Mouse (Mus musculus): ENCODE measurements at regions not wholly inside any gene's neighbourhood (a gene's known extent, or its start where the extent isn't known, plus 50 kb on each side); places are given as distances from the start of the nearest gene placed in this dataset.

GRCm38 (mm10) chr17:83071746-83072145, 143.3 kb upstream of the Pkdcc start:
- TF ChIP-seq CTCF (conservative IDR thresholded peaks at IDR 0.05) = no peak
- no peak overlapping the region for H3K4me3 ChIP-seq
- no peak for DNase-seq (ENCODE audit: low spot score in 2 of 2)
- H3K27ac ChIP-seq = no peak overlapping the region

- TF ChIP-seq CTCF (conservative IDR thresholded peaks at IDR 0.05) = no peak
- Histone ChIP-seq H3K4me3 (no peak overlapping the region), H3K27ac (no peak overlapping the region)
- DNase-seq (ENCODE audit: low spot score in 2 of 2) = no peak
These were observed 142.9 kb upstream of the Pkdcc start for GRCm38 (mm10) chr17:83072175-83072574.

GRCm38 (mm10) chr17:83074893-83075292, 140.2 kb upstream of the Pkdcc start:
- no peak for TF ChIP-seq CTCF (conservative IDR thresholded peaks at IDR 0.05)
- no peak for DNase-seq (ENCODE audit: low spot score in 2 of 2)
- H3K27ac ChIP-seq = no peak overlapping the region
- no peak overlapping the region for H3K4me3 ChIP-seq

GRCm38 (mm10) chr17:83077737-83078600, 137.1 kb upstream of the Pkdcc start:
- no peak for TF ChIP-seq CTCF (conservative IDR thresholded peaks at IDR 0.05)
- DNase-seq (ENCODE audit: low spot score in 2 of 2) = no peak
- H3K27ac ChIP-seq = no peak overlapping the region
- no peak overlapping the region for H3K4me3 ChIP-seq

- Histone ChIP-seq H3K4me3 (no peak overlapping the region), H3K27ac (0 out of 2 replicates have a peak overlapping the region, but pooled peaks have one; percentile 7)
- TF ChIP-seq CTCF (conservative IDR thresholded peaks at IDR 0.05) = no peak
- DNase-seq (ENCODE audit: low spot score in 2 of 2) = no peak
These were observed 136.3 kb upstream of the Pkdcc start for GRCm38 (mm10) chr17:83078601-83079360.

- Histone ChIP-seq H3K4me3 (no peak overlapping the region), H3K27ac (no peak overlapping the region)
- no peak for TF ChIP-seq CTCF (conservative IDR thresholded peaks at IDR 0.05)
- no peak for DNase-seq (ENCODE audit: low spot score in 2 of 2)
These were observed 135.8 kb upstream of the Pkdcc start for GRCm38 (mm10) chr17:83079361-83079685.

- TF ChIP-seq CTCF (conservative IDR thresholded peaks at IDR 0.05) = no peak
- no peak for DNase-seq (ENCODE audit: low spot score in 2 of 2)
- Histone ChIP-seq H3K27ac (no peak overlapping the region), H3K4me3 (no peak overlapping the region)
These were observed 133.4 kb upstream of the Pkdcc start for GRCm38 (mm10) chr17:83081729-83082128.

- no peak overlapping the region for H3K27ac ChIP-seq
- no peak for TF ChIP-seq CTCF (conservative IDR thresholded peaks at IDR 0.05)
- no peak for DNase-seq (ENCODE audit: low spot score in 2 of 2)
- H3K4me3 ChIP-seq = no peak overlapping the region
These were observed 131.6 kb upstream of the Pkdcc start for GRCm38 (mm10) chr17:83083521-83083920.

- H3K27ac ChIP-seq = no peak overlapping the region
- no peak for DNase-seq (ENCODE audit: low spot score in 2 of 2)
- TF ChIP-seq CTCF (conservative IDR thresholded peaks at IDR 0.05) = no peak
- H3K4me3 ChIP-seq = no peak overlapping the region
These were observed 129.2 kb upstream of the Pkdcc start for GRCm38 (mm10) chr17:83085792-83086475.

GRCm38 (mm10) chr17:83086703-83087102, 128.4 kb upstream of the Pkdcc start:
- no peak overlapping the region for H3K4me3 ChIP-seq
- DNase-seq (ENCODE audit: low spot score in 2 of 2) = no peak
- TF ChIP-seq CTCF (conservative IDR thresholded peaks at IDR 0.05) = peak; percentile 59
- H3K27ac ChIP-seq = no peak overlapping the region

GRCm38 (mm10) chr17:83088471-83088870, 126.6 kb upstream of the Pkdcc start:
- no peak for DNase-seq (ENCODE audit: low spot score in 2 of 2)
- no peak overlapping the region for H3K27ac ChIP-seq
- H3K4me3 ChIP-seq = no peak overlapping the region
- TF ChIP-seq CTCF (conservative IDR thresholded peaks at IDR 0.05) = no peak

- H3K27ac ChIP-seq = no peak overlapping the region
- no peak for DNase-seq (ENCODE audit: low spot score in 2 of 2)
- H3K4me3 ChIP-seq = no peak overlapping the region
- no peak for TF ChIP-seq CTCF (conservative IDR thresholded peaks at IDR 0.05)
These were observed 125.0 kb upstream of the Pkdcc start for GRCm38 (mm10) chr17:83089856-83090692.
